Mouse (Mus musculus) neutrophil, adult 83 days (primary cell): ENCODE measurements around the gene BC035947. TPM values are rescaled to one million over a fixed set of nuclear protein-coding genes. Genes with fewer than 3 reads are reported as not detected.

Experiments
- total RNA-seq, 2 experiments: library from RNA; stranded (reverse); gene quantifications; one replicate each; pipeline ENCODE4 v1.2.4; 2023

Gene BC035947
- total RNA-seq: not detected

DNA sequence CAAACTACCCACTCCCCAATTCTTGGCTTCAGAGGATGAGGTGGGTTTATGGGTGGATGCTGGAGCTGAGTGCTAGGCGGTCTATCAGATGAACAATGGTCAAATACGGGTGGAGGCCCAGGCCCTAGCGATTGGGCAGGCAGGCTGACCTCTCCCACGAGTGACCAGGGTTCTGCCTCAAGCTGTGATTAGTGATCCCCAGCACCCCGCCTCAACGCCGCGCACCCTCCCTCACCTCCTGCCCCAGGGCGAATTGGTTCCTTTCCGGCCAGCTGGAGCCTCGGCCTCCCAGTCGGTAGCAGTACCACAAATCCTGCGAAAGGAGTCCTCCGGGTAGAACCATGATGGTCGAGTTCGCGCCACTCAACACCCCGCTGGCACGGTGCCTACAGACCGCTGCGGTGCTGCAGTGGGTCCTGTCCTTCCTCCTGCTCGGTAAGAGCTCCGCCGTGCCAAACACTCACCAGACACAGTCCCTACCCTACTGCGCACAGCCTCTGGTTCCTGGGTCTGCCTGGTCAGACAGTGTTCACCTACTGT lies at the start of gene BC035947:
BC035947 (minus strand) TSS at position 538 of the 540 bp plus-strand sequence.

DNA sequence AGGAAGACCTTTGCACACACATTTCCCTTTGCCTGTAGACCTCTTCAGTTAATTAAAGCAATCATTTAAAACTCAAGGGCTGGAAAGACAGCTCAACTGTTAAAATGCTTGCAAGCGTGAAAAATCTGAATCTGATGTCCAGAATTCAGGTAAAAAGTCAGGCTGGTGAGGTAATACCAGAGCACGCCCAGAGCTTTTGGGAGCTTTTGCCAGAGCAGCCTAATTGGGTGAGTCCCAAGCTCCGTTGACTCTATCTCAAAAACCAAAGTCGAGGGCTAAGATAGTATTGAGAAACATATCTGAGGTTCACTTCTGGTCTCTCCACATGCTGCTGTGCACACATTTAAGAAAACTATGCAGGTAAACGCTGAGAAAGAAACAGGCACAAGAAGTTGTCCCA lies 1.1 kb downstream of the BC035947 start, which contains the start of gene Mogat1:
Mogat1 (plus strand) TSS at position 130 of the 400 bp plus-strand sequence.

DNA sequence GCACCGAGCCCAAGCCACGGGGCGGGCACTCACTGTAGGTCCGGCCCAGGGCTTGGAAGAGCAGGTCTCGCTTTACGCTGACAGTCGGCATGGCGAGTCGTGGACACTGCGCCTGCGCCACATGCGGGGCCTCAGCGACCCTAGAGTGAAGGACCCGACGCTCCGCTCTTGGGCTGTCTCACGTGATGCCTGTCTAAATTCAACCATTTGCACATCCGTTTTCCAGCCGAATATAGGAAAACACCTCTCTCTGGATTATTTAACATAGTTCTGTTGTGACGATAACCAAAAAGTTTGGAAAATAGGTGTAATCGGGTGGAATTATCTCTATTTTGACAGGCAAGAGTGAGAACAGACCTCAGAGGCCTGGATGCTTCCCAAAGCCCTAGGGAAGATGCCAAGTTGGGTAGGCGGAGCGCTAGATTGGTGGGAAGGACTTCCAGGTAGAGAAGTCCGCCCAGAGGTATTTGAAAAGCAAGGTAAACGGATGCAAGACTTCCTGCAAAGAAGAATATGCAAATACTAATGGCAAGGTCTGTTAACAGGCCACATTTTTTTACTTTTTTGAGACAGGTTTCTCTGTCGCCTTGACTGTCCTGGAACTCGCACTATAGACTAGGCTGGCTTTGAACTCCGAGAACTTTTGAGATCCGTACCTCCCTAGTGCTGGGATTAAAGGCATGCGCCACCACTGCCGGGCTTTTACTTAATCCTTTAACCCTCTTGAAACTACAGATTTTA lies 23.0 kb downstream of the BC035947 start, which contains the start of gene Farsb:
Farsb (minus strand) TSS at position 146 of the 741 bp plus-strand sequence.

Other genes starting within 250 kb of the BC035947 start
- gene Sgpp2, start 201.8 kb downstream of the BC035947 start, total RNA-seq: not detected
- 10 to 100 TPM; 19.2 to 25.2 TPM for gene Farsb, start 23.3 kb downstream of the BC035947 start, total RNA-seq
- not detected for gene Mogat1, start 1.2 kb downstream of the BC035947 start, total RNA-seq
- 1 to 10 TPM; 3.1 to 3.6 TPM for gene Acsl3, start 145.7 kb upstream of the BC035947 start, total RNA-seq
- gene Utp14b, start 145.9 kb upstream of the BC035947 start, total RNA-seq: 1 to 10 TPM; 3.3 to 4.6 TPM